Mouse (Mus musculus) frontal cortex, postnatal 10 days (tissue): ENCODE data around the gene Cfap77.

Source experiments
- DNase-seq, 2 experiments: peaks; one replicate each; pipeline ENCODE4 v3.0.0; 2022; ENCODE audit warnings: low spot score in 2 of 2, mixed read lengths in 1 of 2

Cfap77 gene

GRCm38 (mm10) chr2:28907691-28908388, 147.0 kb downstream of the Cfap77 start:
- no peak for DNase-seq

- no peak for DNase-seq
Observed at GRCm38 (mm10) chr2:28905561-28905960, 149.3 kb downstream of the Cfap77 start.

GRCm38 (mm10) chr2:28904786-28905185, 150.1 kb downstream of the Cfap77 start:
- DNase-seq, result no peak

- DNase-seq, result no peak
Observed at GRCm38 (mm10) chr2:28903871-28904270, 151.0 kb downstream of the Cfap77 start.

- DNase-seq, result no peak
Observed at GRCm38 (mm10) chr2:28902291-28902690, 152.6 kb downstream of the Cfap77 start.

GRCm38 (mm10) chr2:28897340-28897899, 157.4 kb downstream of the Cfap77 start:
- DNase-seq, result no peak

- no peak for DNase-seq
Observed at GRCm38 (mm10) chr2:28895876-28896275, 159.0 kb downstream of the Cfap77 start.

- DNase-seq, result no peak
Observed at GRCm38 (mm10) chr2:28893526-28893925, 161.3 kb downstream of the Cfap77 start.

GRCm38 (mm10) chr2:28892796-28893195, 162.1 kb downstream of the Cfap77 start:
- no peak for DNase-seq

- no peak for DNase-seq
Observed at GRCm38 (mm10) chr2:28884914-28885313, 170.0 kb downstream of the Cfap77 start.

GRCm38 (mm10) chr2:28882826-28883485, 171.9 kb downstream of the Cfap77 start:
- no peak for DNase-seq

GRCm38 (mm10) chr2:28882047-28882446, 172.8 kb downstream of the Cfap77 start:
- DNase-seq, result no peak

GRCm38 (mm10) chr2:28881275-28881674, 173.6 kb downstream of the Cfap77 start:
- no peak for DNase-seq
